Mouse (Mus musculus) stomach, postnatal 0 days (tissue): ENCODE measurements around the gene Prkce. TPM values are rescaled to one million over a fixed set of nuclear protein-coding genes. Genes with fewer than 3 reads are reported as not detected.

Experiments
- ATAC-seq: fragments of 200-750 bp; cut with Nextera tagmentation; 2 replicates; pipeline ENCODE4 v1.8.0; 2017; ENCODE audit not compliant: low FRiP score, low TSS enrichment
- DNase-seq: peaks from one replicate; pipeline ENCODE4 v3.0.0-alpha.2; 2016; ENCODE audit warnings: low spot score
- H3K27ac ChIP-seq: fragments of 300-500 bp; sonication (generic); replicated peaks from 2 replicates; pipeline ENCODE4 v1.5.1; 2014; ENCODE audit warnings: mild to moderate bottlenecking, control low read depth
- H3K27me3 ChIP-seq: fragments of 300-500 bp; sonication (generic); 2 replicates; pipeline ENCODE4 v1.6.1; 2014; ENCODE audit warnings: low read length; ENCODE audit not compliant: control insufficient read depth, insufficient read depth
- H3K36me3 ChIP-seq: fragments of 300-500 bp; sonication (generic); 2 replicates; pipeline ENCODE4 v1.6.1; 2014; ENCODE audit warnings: low read length, mixed read lengths; ENCODE audit not compliant: control insufficient read depth, insufficient read depth
- H3K4me1 ChIP-seq: fragments of 300-500 bp; sonication (generic); replicated peaks from 2 replicates; pipeline ENCODE4 v1.6.1; 2014; ENCODE audit warnings: antibody characterized with exemption; ENCODE audit not compliant: control insufficient read depth, insufficient read depth
- H3K4me2 ChIP-seq: fragments of 300-500 bp; sonication (generic); replicated peaks from 2 replicates; pipeline ENCODE4 v1.6.1; 2014; ENCODE audit warnings: low read depth, mild to moderate bottlenecking, control low read depth, moderate library complexity
- H3K4me3 ChIP-seq: fragments of 300-500 bp; sonication (generic); 2 replicates; pipeline ENCODE4 v1.5.1; 2014; ENCODE audit warnings: low read depth, low read length, control low read depth
- H3K9ac ChIP-seq: fragments of 300-500 bp; sonication (generic); 2 replicates; pipeline ENCODE4 v1.6.1; 2014; ENCODE audit warnings: mild to moderate bottlenecking, low read length, control low read depth, mixed read lengths
- H3K9me3 ChIP-seq: fragments of 300-500 bp; sonication (generic); 2 replicates; pipeline ENCODE4 v1.6.1; 2016; ENCODE audit warnings: low read length; ENCODE audit not compliant: control insufficient read depth
- CTCF ChIP-seq: IDR thresholded peaks from 2 replicates; pipeline ENCODE4 v1.5.1; 2016; ENCODE audit warnings: antibody characterized with exemption, low read depth, mild to moderate bottlenecking, moderate library complexity
- EP300 ChIP-seq: optimal IDR thresholded peaks from 2 replicates; pipeline ENCODE3; 2016; ENCODE audit warnings: antibody characterized with exemption
- WGBS: fragments of 180-500 bp; shearing (Covaris S2); extraction: QIAGEN DNeasy Blood & Tissue Kit; methylation state at CpG from one replicate; pipeline ENCODE4 v1.1.7; 2014; 5-methylcytosine and 5-hydroxymethylcytosine counted together
- polyA plus RNA-seq: library from polyadenylated mRNA; unstranded; fragments of >200 nt; fragmentation: Nextera tagmentation; extraction: Ambion mirVana; gene quantifications from 2 replicates; pipeline ENCODE4 v1.2.1, GENCODE M21; 2015

Prkce gene
- polyA plus RNA-seq, 1 experiment from 2014 or later: 3.4 TPM

DNA sequence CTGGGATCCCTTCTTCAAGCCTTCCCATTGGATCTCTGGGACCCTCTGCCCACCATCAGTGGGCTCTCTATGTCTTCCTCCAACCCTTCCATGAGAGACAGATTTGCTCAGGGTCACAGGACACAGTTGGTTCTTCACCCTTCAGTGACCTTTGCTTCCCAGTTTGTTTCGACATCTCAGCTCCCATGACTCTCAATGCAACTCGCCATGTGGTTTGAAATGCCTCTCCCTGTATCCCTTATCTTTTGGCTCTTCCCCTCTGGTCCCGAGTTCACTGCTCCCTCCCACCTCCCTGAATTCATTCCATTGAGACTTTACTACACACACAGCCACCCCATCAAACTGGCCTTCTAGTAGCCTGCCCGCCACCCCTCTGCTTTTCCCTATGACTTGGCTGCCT is 509.3 kb downstream of the Prkce start:
- no peaks in the 10 kb centered on the region for H3K9me3 ChIP-seq
- H3K27ac ChIP-seq: no peak overlapping the region
- WGBS: 66% methylated on average over 4 of the region's 4 CpGs
- no peaks in the 10 kb centered on the region for H3K36me3 ChIP-seq
- no peaks in the 10 kb centered on the region for H3K4me1 ChIP-seq
- ATAC-seq (no peak), DNase-seq (no peak)
- H3K4me3 ChIP-seq: no peak overlapping the region
- no peaks in the 10 kb centered on the region for H3K27me3 ChIP-seq
- no peak overlapping the region for H3K9ac ChIP-seq
- TF ChIP-seq EP300 (no peak), CTCF (no peak)
- no peak overlapping the region for H3K4me2 ChIP-seq

DNA sequence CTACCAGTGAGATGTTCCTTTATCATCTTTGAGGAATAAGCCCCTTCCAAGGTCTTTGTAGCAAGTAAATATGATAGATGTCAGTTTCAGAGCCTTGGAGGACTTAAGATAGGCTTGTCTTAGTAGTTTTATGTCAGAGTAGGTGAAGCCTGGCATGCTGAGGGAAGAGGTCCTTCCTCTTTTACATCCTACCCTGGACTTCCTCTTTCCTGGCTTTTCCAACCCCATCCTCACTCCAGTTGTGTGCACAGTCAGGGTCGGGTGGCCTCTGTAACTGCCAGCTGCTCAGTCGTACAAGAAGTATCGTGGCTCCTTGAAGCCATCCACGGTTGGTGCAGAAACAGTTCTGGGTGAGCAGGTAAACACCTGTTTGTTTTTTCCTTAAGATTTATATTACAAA is 517.7 kb downstream of the Prkce start:
- WGBS: 81% methylated on average over 4 of the region's 4 CpGs
- Histone ChIP-seq H3K27me3 (no peaks in the 10 kb centered on the region), H3K36me3 (no peaks in the 10 kb centered on the region), H3K9ac (no peak overlapping the region), H3K4me2 (no peak overlapping the region), H3K9me3 (no peaks in the 10 kb centered on the region), H3K4me1 (no peaks in the 10 kb centered on the region), H3K4me3 (no peak overlapping the region), H3K27ac (no peak overlapping the region)
- TF ChIP-seq CTCF (no peak), EP300 (no peak)
- ATAC-seq (no peak), DNase-seq (no peak)

DNA sequence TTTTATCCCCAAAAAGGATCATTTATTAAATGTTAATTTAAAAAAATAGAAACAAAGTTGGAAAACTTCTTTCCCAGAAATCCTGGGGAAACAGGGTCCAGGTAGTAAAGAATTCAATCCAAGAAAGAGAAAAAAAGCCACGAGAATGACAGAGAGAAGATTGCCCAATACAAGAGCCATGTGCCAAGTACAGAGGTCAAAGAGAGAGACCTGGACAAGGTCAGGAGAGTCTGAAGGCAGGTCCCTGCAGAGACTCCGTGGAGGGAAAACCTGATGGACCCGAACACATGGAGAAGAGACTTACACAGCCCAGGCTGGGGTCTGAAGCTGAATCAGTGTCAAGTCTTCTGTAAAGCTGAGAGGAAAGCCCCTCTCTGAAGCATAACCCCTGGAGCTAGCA is 519.4 kb downstream of the Prkce start:
- no peak overlapping the region for H3K9ac ChIP-seq
- 80% methylated on average over 3 of the region's 3 CpGs for whole genome bisulfite sequencing
- TF ChIP-seq CTCF (no peak), EP300 (no peak)

DNA sequence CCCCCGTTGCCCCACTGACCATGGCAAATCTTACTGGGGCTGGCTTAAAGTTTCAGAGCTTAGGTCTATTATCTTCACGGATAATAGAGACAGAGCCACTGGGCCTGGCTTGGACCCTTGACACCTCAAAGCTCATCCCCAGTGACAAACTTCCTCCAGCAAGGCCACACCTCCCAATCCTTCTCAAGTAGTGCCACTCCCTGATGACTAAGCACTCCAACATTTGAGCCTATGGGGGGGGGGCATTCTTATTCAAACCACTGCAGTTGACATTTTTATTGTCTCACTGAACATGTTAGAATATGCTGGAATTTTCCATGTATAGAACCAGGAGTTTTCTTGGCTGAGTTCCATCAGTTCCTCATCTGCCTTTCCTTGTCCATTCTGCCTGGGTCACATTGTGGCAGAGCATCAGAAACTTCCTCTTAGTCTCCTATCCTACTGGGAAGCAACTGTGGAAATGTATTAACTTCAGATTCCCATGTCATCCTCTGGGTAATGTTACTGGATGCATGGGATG is 523.3 kb downstream of the Prkce start:
- Histone ChIP-seq H3K4me3 (no peak overlapping the region), H3K27me3 (no peaks in the 10 kb centered on the region), H3K36me3 (no peaks in the 10 kb centered on the region), H3K4me1 (no peaks in the 10 kb centered on the region), H3K9me3 (no peaks in the 10 kb centered on the region), H3K9ac (no peak overlapping the region), H3K4me2 (no peak overlapping the region), H3K27ac (no peak overlapping the region)
- TF ChIP-seq EP300 (no peak), CTCF (no peak)
- 92% methylated on average over 2 of the region's 2 CpGs for WGBS
- ATAC-seq (no peak), DNase-seq (no peak)

More for the DNA sequence above, 519.4 kb downstream of the Prkce start:
- no peaks in the 10 kb centered on the region for H3K36me3 ChIP-seq
- no peak overlapping the region for H3K27ac ChIP-seq
- no peaks in the 10 kb centered on the region for H3K4me1 ChIP-seq
- no peak overlapping the region for H3K4me2 ChIP-seq
- no peaks in the 10 kb centered on the region for H3K9me3 ChIP-seq
- DNase-seq: no peak
- H3K27me3 ChIP-seq: no peaks in the 10 kb centered on the region
- no peak for ATAC-seq
- no peak overlapping the region for H3K4me3 ChIP-seq

DNA sequence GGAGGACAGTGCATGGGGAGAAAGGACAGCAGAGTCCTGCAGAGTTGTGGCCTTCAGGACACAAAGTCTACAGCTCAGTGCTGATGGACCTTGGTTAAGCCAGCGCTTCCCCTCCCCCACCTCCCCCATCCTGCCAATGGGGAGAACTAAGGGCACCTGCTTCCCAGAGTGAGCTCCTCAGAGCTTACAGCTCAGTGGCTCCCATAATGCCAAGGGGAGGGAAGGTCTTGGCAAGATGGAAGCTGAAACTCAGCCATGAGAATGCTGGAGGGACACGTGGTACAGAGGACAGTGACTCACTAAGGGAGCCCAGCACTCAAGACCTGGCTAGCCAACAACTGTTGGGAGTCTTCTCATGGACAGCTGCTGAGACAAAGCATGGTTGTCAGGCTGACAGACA is 530.2 kb downstream of the Prkce start:
- Histone ChIP-seq H3K36me3 (no peaks in the 10 kb centered on the region), H3K4me2 (no peak overlapping the region), H3K27ac (no peak overlapping the region), H3K4me3 (no peak overlapping the region), H3K9ac (no peak overlapping the region), H3K9me3 (no peaks in the 10 kb centered on the region), H3K27me3 (no peaks in the 10 kb centered on the region), H3K4me1 (no peaks in the 10 kb centered on the region)
- ATAC-seq (no peak), DNase-seq (no peak)
- no peak for TF ChIP-seq EP300
- no peak for TF ChIP-seq CTCF
- WGBS: 88% methylated on average over 2 of the region's 2 CpGs

DNA sequence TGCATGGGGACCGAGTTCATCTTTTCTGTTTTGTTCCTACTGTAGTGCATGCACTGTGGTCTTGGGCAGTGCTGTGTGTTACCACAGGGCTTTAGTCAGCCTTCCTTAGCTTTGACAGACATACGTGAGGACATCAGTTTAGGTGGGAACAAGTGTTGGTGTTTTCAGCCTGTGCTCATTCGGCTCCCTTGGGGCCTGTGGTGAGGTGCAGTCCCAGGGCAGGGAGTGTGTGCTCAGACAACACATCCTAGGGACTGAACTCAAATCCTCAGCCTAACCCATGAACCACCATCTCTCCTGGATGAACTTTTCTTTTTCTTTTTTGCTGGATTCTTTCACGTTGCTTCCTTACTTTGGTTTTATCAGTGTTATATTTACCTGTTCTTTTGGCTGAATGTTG is 535.8 kb downstream of the Prkce start:
- H3K9me3 ChIP-seq: no peaks in the 10 kb centered on the region
- ATAC-seq (no peak), DNase-seq (no peak)
- H3K4me3 ChIP-seq: no peak overlapping the region
- H3K27ac ChIP-seq: no peak overlapping the region
- H3K4me1 ChIP-seq: no peaks in the 10 kb centered on the region
- no peak overlapping the region for H3K9ac ChIP-seq
- TF ChIP-seq CTCF (no peak), EP300 (no peak)
- no peaks in the 10 kb centered on the region for H3K27me3 ChIP-seq
- no peaks in the 10 kb centered on the region for H3K36me3 ChIP-seq
- 66% methylated on average over 4 of the region's 4 CpGs for WGBS
- no peak overlapping the region for H3K4me2 ChIP-seq
